Mouse (Mus musculus): Measurements from ENCODE around the gene Slc6a19. TPM values are rescaled to one million over a fixed set of nuclear protein-coding genes. Genes with fewer than 3 reads are reported as not detected.
"Not testable (repeated sequence)": the region's sequence is repeated elsewhere in the genome, so short reads cannot be mapped to it uniquely, and the experiment has no call there.

Slc6a19 gene
- polyA plus RNA-seq, 1 experiment from 2014 or later = not detected

GRCm38 (mm10) chr13:73709491-73709890 is 4.8 kb upstream of the Slc6a19 start:
- no peak overlapping the region for H3K27ac ChIP-seq (ENCODE audit: low read depth, low read length)
- no peak for DNase-seq (ENCODE audit: low spot score)
- 78% methylated on average over 6 of the region's 6 CpGs for whole genome bisulfite sequencing
- no peaks in the 10 kb centered on the region for H3K27me3 ChIP-seq (ENCODE audit: control insufficient read depth, insufficient read depth, low read length)
- H3K9me3 ChIP-seq (ENCODE audit: control insufficient read depth, low read length) = no peaks in the 10 kb centered on the region
- no peaks in the 10 kb centered on the region for H3K36me3 ChIP-seq (ENCODE audit: control insufficient read depth, insufficient read depth, low read length)
- no peak overlapping the region for H3K9ac ChIP-seq (ENCODE audit: low read length)
- ATAC-seq (replicated peaks; ENCODE audit: low FRiP score) = no peak
- H3K4me2 ChIP-seq (ENCODE audit: low read depth, low read length, severe bottlenecking) = no peak overlapping the region
- H3K4me3 ChIP-seq (ENCODE audit: low read depth, low read length) = no peak overlapping the region
- no peaks in the 10 kb centered on the region for H3K4me1 ChIP-seq (replicated peaks; ENCODE audit: control insufficient read depth, insufficient read depth, low read length)

DNA sequence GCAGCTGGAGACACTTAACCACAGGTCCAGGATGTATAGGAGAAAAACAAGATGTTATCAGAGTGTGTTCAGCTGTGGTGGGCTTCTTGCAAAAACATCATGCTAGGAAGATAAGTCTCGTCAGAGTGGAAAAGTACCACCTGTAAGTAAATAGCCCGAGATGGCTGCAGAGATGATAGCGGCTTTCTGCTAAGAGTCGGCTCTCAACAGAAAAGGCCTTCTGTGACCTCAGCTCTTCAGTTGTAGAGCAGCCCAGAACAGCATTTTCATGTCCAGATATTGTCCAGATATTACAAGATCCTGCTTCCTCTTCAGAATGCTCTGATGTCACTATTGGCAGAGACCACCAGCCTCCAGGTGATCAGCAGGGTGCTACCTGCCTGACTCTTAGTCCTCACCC is 1.2 kb downstream of the Slc6a19 start:
- not testable (repeated sequence) for DNase-seq (ENCODE audit: low spot score); H3K4me2 ChIP-seq (ENCODE audit: low read depth, low read length, severe bottlenecking); H3K27ac ChIP-seq (ENCODE audit: low read depth, low read length); H3K4me1 ChIP-seq (replicated peaks; ENCODE audit: control insufficient read depth, insufficient read depth, low read length); H3K9me3 ChIP-seq (ENCODE audit: control insufficient read depth, low read length); H3K4me3 ChIP-seq (ENCODE audit: low read depth, low read length); ATAC-seq (replicated peaks; ENCODE audit: low FRiP score); H3K27me3 ChIP-seq (ENCODE audit: control insufficient read depth, insufficient read depth, low read length); H3K9ac ChIP-seq (ENCODE audit: low read length); H3K36me3 ChIP-seq (ENCODE audit: control insufficient read depth, insufficient read depth, low read length)
- WGBS = 89% methylated on average over 4 of the region's 4 CpGs

- H3K4me1 ChIP-seq (replicated peaks; ENCODE audit: control insufficient read depth, insufficient read depth, low read length) = no peaks in the 10 kb centered on the region
- H3K9ac ChIP-seq (ENCODE audit: low read length) = no peak overlapping the region
- no peak overlapping the region for H3K4me2 ChIP-seq (ENCODE audit: low read depth, low read length, severe bottlenecking)
- H3K9me3 ChIP-seq (ENCODE audit: control insufficient read depth, low read length) = no peaks in the 10 kb centered on the region
- no peak for ATAC-seq (replicated peaks; ENCODE audit: low FRiP score)
- no peaks in the 10 kb centered on the region for H3K27me3 ChIP-seq (ENCODE audit: control insufficient read depth, insufficient read depth, low read length)
- 85% methylated on average over 4 of the region's 4 CpGs for WGBS
- no peak overlapping the region for H3K4me3 ChIP-seq (ENCODE audit: low read depth, low read length)
- no peak for DNase-seq (ENCODE audit: low spot score)
- H3K36me3 ChIP-seq (ENCODE audit: control insufficient read depth, insufficient read depth, low read length) = no peaks in the 10 kb centered on the region
- H3K27ac ChIP-seq (ENCODE audit: low read depth, low read length) = no peak overlapping the region
These were observed 1.9 kb downstream of the Slc6a19 start for GRCm38 (mm10) chr13:73702776-73703175.

- H3K4me2 ChIP-seq (ENCODE audit: low read depth, low read length, severe bottlenecking) = no peak overlapping the region
- WGBS = 90% methylated on average over 9 of the region's 9 CpGs
- ATAC-seq (replicated peaks; ENCODE audit: low FRiP score) = no peak
These were observed 3.3 kb downstream of the Slc6a19 start for GRCm38 (mm10) chr13:73701161-73701883.

GRCm38 (mm10) chr13:73700554-73700953 is 4.1 kb downstream of the Slc6a19 start:
- H3K36me3 ChIP-seq (ENCODE audit: control insufficient read depth, insufficient read depth, low read length) = no peaks in the 10 kb centered on the region
- no peaks in the 10 kb centered on the region for H3K9me3 ChIP-seq (ENCODE audit: control insufficient read depth, low read length)
- H3K4me3 ChIP-seq (ENCODE audit: low read depth, low read length) = no peak overlapping the region
- H3K27me3 ChIP-seq (ENCODE audit: control insufficient read depth, insufficient read depth, low read length) = no peaks in the 10 kb centered on the region
- no peak for ATAC-seq (replicated peaks; ENCODE audit: low FRiP score)
- 88% methylated on average over 12 of the region's 12 CpGs for WGBS
- H3K4me2 ChIP-seq (ENCODE audit: low read depth, low read length, severe bottlenecking) = no peak overlapping the region
- DNase-seq (ENCODE audit: low spot score) = no peak
- H3K9ac ChIP-seq (ENCODE audit: low read length) = no peak overlapping the region
- H3K27ac ChIP-seq (ENCODE audit: low read depth, low read length) = no peak overlapping the region
- H3K4me1 ChIP-seq (replicated peaks; ENCODE audit: control insufficient read depth, insufficient read depth, low read length) = no peaks in the 10 kb centered on the region

More at GRCm38 (mm10) chr13:73701161-73701883, 3.3 kb downstream of the Slc6a19 start:
- DNase-seq (ENCODE audit: low spot score) = no peak
- H3K36me3 ChIP-seq (ENCODE audit: control insufficient read depth, insufficient read depth, low read length) = no peaks in the 10 kb centered on the region
- no peaks in the 10 kb centered on the region for H3K9me3 ChIP-seq (ENCODE audit: control insufficient read depth, low read length)
- no peak overlapping the region for H3K4me3 ChIP-seq (ENCODE audit: low read depth, low read length)
- H3K27ac ChIP-seq (ENCODE audit: low read depth, low read length) = no peak overlapping the region
- no peak overlapping the region for H3K9ac ChIP-seq (ENCODE audit: low read length)
- no peaks in the 10 kb centered on the region for H3K27me3 ChIP-seq (ENCODE audit: control insufficient read depth, insufficient read depth, low read length)
- H3K4me1 ChIP-seq (replicated peaks; ENCODE audit: control insufficient read depth, insufficient read depth, low read length) = no peaks in the 10 kb centered on the region

GRCm38 (mm10) chr13:73699714-73700113 is 5.0 kb downstream of the Slc6a19 start:
- Histone ChIP-seq H3K4me3 (ENCODE audit: low read depth, low read length) (no peak overlapping the region), H3K4me2 (ENCODE audit: low read depth, low read length, severe bottlenecking) (no peak overlapping the region), H3K36me3 (ENCODE audit: control insufficient read depth, insufficient read depth, low read length) (no peaks in the 10 kb centered on the region), H3K9ac (ENCODE audit: low read length) (no peak overlapping the region), H3K27ac (ENCODE audit: low read depth, low read length) (no peak overlapping the region), H3K9me3 (ENCODE audit: control insufficient read depth, low read length) (no peaks in the 10 kb centered on the region), H3K27me3 (ENCODE audit: control insufficient read depth, insufficient read depth, low read length) (no peaks in the 10 kb centered on the region), H3K4me1 (replicated peaks; ENCODE audit: control insufficient read depth, insufficient read depth, low read length) (no peaks in the 10 kb centered on the region)
- 91% methylated on average over 6 of the region's 6 CpGs for WGBS
- ATAC-seq (replicated peaks; ENCODE audit: low FRiP score) (no peak), DNase-seq (ENCODE audit: low spot score) (no peak)

DNA sequence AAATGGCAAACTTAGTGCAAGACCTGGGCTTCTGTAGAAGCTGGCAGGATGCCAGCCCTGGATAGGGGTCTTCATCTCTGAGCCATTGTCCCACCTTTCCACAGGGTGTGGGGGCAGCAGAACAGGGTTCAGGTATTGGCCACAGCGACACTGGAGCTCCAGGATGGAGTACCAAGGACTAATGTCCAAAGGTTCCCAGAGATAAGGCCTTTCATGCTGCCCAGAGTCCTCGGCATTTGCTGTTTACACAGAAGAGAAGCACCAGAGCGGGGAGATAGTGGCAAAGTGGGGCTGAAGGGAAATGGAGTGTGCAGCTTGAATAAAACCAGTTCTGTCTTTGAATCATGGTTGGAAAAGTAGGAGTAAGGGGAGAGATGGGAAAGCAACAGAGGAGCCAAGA is 8.1 kb downstream of the Slc6a19 start:
- Histone ChIP-seq H3K27me3 (ENCODE audit: control insufficient read depth, insufficient read depth, low read length) (no peaks in the 10 kb centered on the region), H3K36me3 (ENCODE audit: control insufficient read depth, insufficient read depth, low read length) (no peaks in the 10 kb centered on the region), H3K4me3 (ENCODE audit: low read depth, low read length) (no peak overlapping the region), H3K4me2 (ENCODE audit: low read depth, low read length, severe bottlenecking) (no peak overlapping the region), H3K4me1 (replicated peaks; ENCODE audit: control insufficient read depth, insufficient read depth, low read length) (no peaks in the 10 kb centered on the region), H3K27ac (ENCODE audit: low read depth, low read length) (no peak overlapping the region), H3K9me3 (ENCODE audit: control insufficient read depth, low read length) (no peaks in the 10 kb centered on the region), H3K9ac (ENCODE audit: low read length) (no peak overlapping the region)
- 90% methylated on average over 3 of the region's 3 CpGs for WGBS
- DNase-seq (ENCODE audit: low spot score) = no peak
- ATAC-seq (replicated peaks; ENCODE audit: low FRiP score) = no peak

DNA sequence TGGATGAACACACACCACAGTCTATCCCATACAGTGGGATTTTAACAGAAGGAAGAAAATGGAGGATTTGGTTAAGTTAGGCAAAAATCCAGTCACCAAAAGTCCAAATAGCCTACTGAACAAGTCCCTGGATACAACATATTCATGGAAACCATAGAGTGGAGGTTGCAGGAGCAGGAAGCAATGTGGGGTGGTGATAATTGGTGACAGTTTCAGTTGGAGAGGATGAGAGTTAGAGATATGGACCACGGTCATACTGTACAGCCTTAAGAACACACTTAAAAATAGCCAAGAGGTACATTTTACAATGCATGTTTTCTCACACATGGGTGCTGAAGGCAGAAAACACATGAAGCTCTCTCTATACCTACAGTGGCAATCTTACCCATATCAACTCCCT is 9.7 kb downstream of the Slc6a19 start:
- Histone ChIP-seq H3K36me3 (ENCODE audit: control insufficient read depth, insufficient read depth, low read length) (no peaks in the 10 kb centered on the region), H3K27me3 (ENCODE audit: control insufficient read depth, insufficient read depth, low read length) (no peaks in the 10 kb centered on the region), H3K4me1 (replicated peaks; ENCODE audit: control insufficient read depth, insufficient read depth, low read length) (no peaks in the 10 kb centered on the region), H3K27ac (ENCODE audit: low read depth, low read length) (no peak overlapping the region), H3K4me3 (ENCODE audit: low read depth, low read length) (no peak overlapping the region), H3K4me2 (ENCODE audit: low read depth, low read length, severe bottlenecking) (no peak overlapping the region), H3K9ac (ENCODE audit: low read length) (no peak overlapping the region), H3K9me3 (ENCODE audit: control insufficient read depth, low read length) (no peaks in the 10 kb centered on the region)
- no peak for ATAC-seq (replicated peaks; ENCODE audit: low FRiP score)
- DNase-seq (ENCODE audit: low spot score) = no peak
- 82% methylated on average over 1 of the region's 1 CpGs for WGBS

- DNase-seq (ENCODE audit: low spot score) = no peak
- Histone ChIP-seq H3K9ac (ENCODE audit: low read length) (no peak overlapping the region), H3K36me3 (ENCODE audit: control insufficient read depth, insufficient read depth, low read length) (no peaks in the 10 kb centered on the region), H3K27ac (ENCODE audit: low read depth, low read length) (no peak overlapping the region), H3K4me2 (ENCODE audit: low read depth, low read length, severe bottlenecking) (no peak overlapping the region), H3K27me3 (ENCODE audit: control insufficient read depth, insufficient read depth, low read length) (no peaks in the 10 kb centered on the region), H3K4me3 (ENCODE audit: low read depth, low read length) (no peak overlapping the region), H3K9me3 (ENCODE audit: control insufficient read depth, low read length) (no peaks in the 10 kb centered on the region), H3K4me1 (replicated peaks; ENCODE audit: control insufficient read depth, insufficient read depth, low read length) (no peaks in the 10 kb centered on the region)
- ATAC-seq (replicated peaks; ENCODE audit: low FRiP score) = no peak
- WGBS = 73% methylated on average over 2 of the region's 2 CpGs
These were observed 11.3 kb downstream of the Slc6a19 start for GRCm38 (mm10) chr13:73693333-73693732.

Measured in forebrain, embryonic 11.5 days (tissue).